Comparison of ENCODE assay signal across 23 mouse cellular contexts in genomic region chr12:55926974-55927321, GRCm38 (mm10).
DNase-seq lines count a peak whose midpoint lies in the region; ATAC-seq lines count a peak whose summit lies in the region.
"Had no signal": no experiment of that assay in that cellular context is flagged by ENCODE, and none has a peak within 500 bp of the region (broad histone marks: within the 10 kb centered on the region; RNA-seq: fewer than 3 reads in every experiment).

No protein-coding gene starts in this region.

- peaks cover 19% of the 10 kb centered on the region for H3K27me3 ChIP-seq in forebrain, embryonic 12.5 days
- H3K27me3 ChIP-seq in forebrain, embryonic 16.5 days (replicated peaks; ENCODE audit: control insufficient read depth, insufficient read depth, low read length): no peaks in the 10 kb centered on the region
- peaks cover 28% of the 10 kb centered on the region for H3K27me3 ChIP-seq in midbrain, embryonic 13.5 days
- peaks cover 7% of the 10 kb centered on the region; the same call in 1 of the 2 replicates for H3K27me3 ChIP-seq in midbrain, embryonic 14.5 days (ENCODE audit: control insufficient read depth, insufficient read depth, low read length)
- H3K27me3 ChIP-seq in forebrain, embryonic 14.5 days (replicated peaks; ENCODE audit: control insufficient read depth, insufficient read depth, low read length): no peaks in the 10 kb centered on the region
- H3K27me3 ChIP-seq: embryonic facial prominence, embryonic 12.5 days; embryonic facial prominence, embryonic 15.5 days had no signal

- H3K36me3 ChIP-seq in forebrain, embryonic 12.5 days (replicated peaks): no peaks in the 10 kb centered on the region
- H3K36me3 ChIP-seq in forebrain, embryonic 16.5 days (ENCODE audit: control insufficient read depth, insufficient read depth): no peaks in the 10 kb centered on the region
- H3K36me3 ChIP-seq in midbrain, embryonic 13.5 days: no peaks in the 10 kb centered on the region
- no peaks in the 10 kb centered on the region for H3K36me3 ChIP-seq in midbrain, embryonic 14.5 days (ENCODE audit: control insufficient read depth, insufficient read depth, low read length)
- H3K36me3 ChIP-seq in forebrain, embryonic 14.5 days (ENCODE audit: control insufficient read depth, insufficient read depth, low read length): no peaks in the 10 kb centered on the region
- H3K36me3 ChIP-seq: embryonic facial prominence, embryonic 12.5 days; embryonic facial prominence, embryonic 15.5 days had no signal

- H3K9ac ChIP-seq in forebrain, embryonic 12.5 days: no peak overlapping the region
- no peak overlapping the region for H3K9ac ChIP-seq in forebrain, embryonic 16.5 days (replicated peaks; ENCODE audit: low read depth, low read length)
- no peak overlapping the region for H3K9ac ChIP-seq in midbrain, embryonic 13.5 days (replicated peaks)
- H3K9ac ChIP-seq in midbrain, embryonic 14.5 days (replicated peaks; ENCODE audit: low read length): no peak overlapping the region
- H3K9ac ChIP-seq in forebrain, embryonic 14.5 days (ENCODE audit: low read length): no peak overlapping the region
- H3K9ac ChIP-seq: embryonic facial prominence, embryonic 12.5 days; embryonic facial prominence, embryonic 15.5 days; hindbrain, embryonic 14.5 days had no signal

- WGBS in forebrain, embryonic 12.5 days: 50% methylated on average over 1 of the region's 1 CpGs
- WGBS in forebrain, embryonic 16.5 days: 37% methylated on average over 1 of the region's 1 CpGs
- WGBS in midbrain, embryonic 13.5 days: 43% methylated on average over 1 of the region's 1 CpGs
- 59% methylated on average over 1 of the region's 1 CpGs for WGBS in midbrain, embryonic 14.5 days
- WGBS in forebrain, embryonic 14.5 days: 35% methylated on average over 1 of the region's 1 CpGs

- no peak for DNase-seq in midbrain, embryonic 14.5 days
- no peak for DNase-seq in forebrain, embryonic 14.5 days (ENCODE audit: low spot score)
- DNase-seq in kidney, postnatal 4 days: no peak
- DNase-seq: adrenal gland, adult 2 months; adrenal gland, postnatal 14 days; cerebellum, adult 11 months; cerebellum, adult 2 months; cerebellum, adult 9-11 months; cerebellum, postnatal 25 days; gastrocnemius, adult 2 months; gastrocnemius, postnatal 14 days; heart, adult 11 months had no signal

- no peaks in the 10 kb centered on the region for H3K9me3 ChIP-seq in forebrain, embryonic 12.5 days
- no peaks in the 10 kb centered on the region for H3K9me3 ChIP-seq in forebrain, embryonic 16.5 days (ENCODE audit: control insufficient read depth, low read length)
- H3K9me3 ChIP-seq in midbrain, embryonic 13.5 days: no peaks in the 10 kb centered on the region
- H3K9me3 ChIP-seq in midbrain, embryonic 14.5 days (ENCODE audit: control insufficient read depth, low read length): no peaks in the 10 kb centered on the region
- H3K9me3 ChIP-seq in forebrain, embryonic 14.5 days (replicated peaks; ENCODE audit: control insufficient read depth, low read length): no peaks in the 10 kb centered on the region
- H3K9me3 ChIP-seq: embryonic facial prominence, embryonic 12.5 days; embryonic facial prominence, embryonic 15.5 days had no signal

- no peak overlapping the region for H3K27ac ChIP-seq in forebrain, embryonic 12.5 days
- no peak overlapping the region for H3K27ac ChIP-seq in forebrain, embryonic 16.5 days (ENCODE audit: low read length)
- H3K27ac ChIP-seq in midbrain, embryonic 13.5 days: no peak overlapping the region; the same call in 1 of the 2 replicates
- no peak overlapping the region for H3K27ac ChIP-seq in midbrain, embryonic 14.5 days (replicated peaks; ENCODE audit: low read depth, low read length)
- H3K27ac ChIP-seq in forebrain, embryonic 14.5 days (ENCODE audit: low read depth, low read length): no peak overlapping the region
- H3K27ac ChIP-seq: embryonic facial prominence, embryonic 12.5 days; embryonic facial prominence, embryonic 15.5 days; gastrocnemius, adult 2 months; hindbrain, embryonic 14.5 days; hindbrain, postnatal 0 days had no signal

- no peak overlapping the region for H3K4me2 ChIP-seq in forebrain, embryonic 12.5 days
- no peak overlapping the region for H3K4me2 ChIP-seq in forebrain, embryonic 16.5 days (ENCODE audit: low read length)
- H3K4me2 ChIP-seq in midbrain, embryonic 13.5 days (replicated peaks): no peak overlapping the region
- no peak overlapping the region for H3K4me2 ChIP-seq in midbrain, embryonic 14.5 days (ENCODE audit: low read length)
- H3K4me2 ChIP-seq in forebrain, embryonic 14.5 days (ENCODE audit: low read length): no peak overlapping the region
- H3K4me2 ChIP-seq: embryonic facial prominence, embryonic 12.5 days; embryonic facial prominence, embryonic 15.5 days; heart, embryonic 11.5 days; hindbrain, embryonic 14.5 days had no signal

- peak; percentile 70 for ATAC-seq in forebrain, embryonic 12.5 days (ENCODE audit: low FRiP score)
- ATAC-seq in forebrain, embryonic 16.5 days: no peak
- peak; percentile 37; the same call in 1 of the 2 replicates for ATAC-seq in midbrain, embryonic 13.5 days
- no peak for ATAC-seq in midbrain, embryonic 14.5 days (ENCODE audit: low FRiP score, low TSS enrichment)
- ATAC-seq in forebrain, embryonic 14.5 days: peak; percentile 15; the same call in 1 of the 2 replicates
- ATAC-seq: CD4-positive, CD25-positive, alpha-beta regulatory T cell, adult 4 months; hindbrain, postnatal 0 days; inflammation-experienced regulatory T-cells, adult 6 months; intestine, embryonic 16.5 days had no signal

- H3K4me1 ChIP-seq in forebrain, embryonic 12.5 days: peaks cover 24% of the 10 kb centered on the region
- no peaks in the 10 kb centered on the region for H3K4me1 ChIP-seq in forebrain, embryonic 16.5 days (replicated peaks; ENCODE audit: control insufficient read depth, insufficient read depth, low read length)
- H3K4me1 ChIP-seq in midbrain, embryonic 13.5 days (replicated peaks): peaks cover 19% of the 10 kb centered on the region
- peaks cover 16% of the 10 kb centered on the region for H3K4me1 ChIP-seq in midbrain, embryonic 14.5 days (ENCODE audit: control insufficient read depth, insufficient read depth, low read length)
- peaks cover 15% of the 10 kb centered on the region; the same call in 1 of the 2 replicates for H3K4me1 ChIP-seq in forebrain, embryonic 14.5 days (ENCODE audit: control insufficient read depth, insufficient read depth, low read length)
- H3K4me1 ChIP-seq: embryonic facial prominence, embryonic 12.5 days; embryonic facial prominence, embryonic 15.5 days had no signal

- H3K4me3 ChIP-seq in forebrain, embryonic 12.5 days (replicated peaks): no peak overlapping the region
- H3K4me3 ChIP-seq in forebrain, embryonic 16.5 days (replicated peaks; ENCODE audit: low read length): no peak overlapping the region
- H3K4me3 ChIP-seq in midbrain, embryonic 13.5 days (replicated peaks): no peak overlapping the region
- no peak overlapping the region for H3K4me3 ChIP-seq in midbrain, embryonic 14.5 days (replicated peaks; ENCODE audit: low read depth, low read length)
- H3K4me3 ChIP-seq in forebrain, embryonic 14.5 days (ENCODE audit: low read depth, low read length): no peak overlapping the region
- H3K4me3 ChIP-seq: embryonic facial prominence, embryonic 12.5 days; embryonic facial prominence, embryonic 15.5 days; gastrocnemius, adult 2 months had no signal

Comparison
In these comparisons a context has a peak if more than half of its experiments do, and no peak if none do; other contexts are left out.
1. ATAC-seq: peak in forebrain, embryonic 12.5 days (single experiment), midbrain, embryonic 13.5 days (single experiment) and forebrain, embryonic 14.5 days (single experiment); none in forebrain, embryonic 16.5 days (single experiment) and midbrain, embryonic 14.5 days (single experiment).